In genomic region chr3:38299898-38300751, GRCm38 (mm10) we compare ENCODE assay signal across 9 mouse cellular contexts.
A peak's percentile ranks its signal among the peaks of the same experiment; 100 is the strongest.
DNase-seq lines count a peak whose midpoint lies in the region; ATAC-seq lines count a peak whose summit lies in the region.
"Had no signal": no experiment of that assay in that cellular context is flagged by ENCODE, and none has a peak within 500 bp of the region (broad histone marks: within the 10 kb centered on the region; RNA-seq: fewer than 3 reads in every experiment).

No protein-coding gene starts in this region.

- H3K4me3 ChIP-seq in midbrain, embryonic 15.5 days, result no peak overlapping the region
- no peak overlapping the region for H3K4me3 ChIP-seq in midbrain, embryonic 13.5 days (replicated peaks)
- no peak overlapping the region for H3K4me3 ChIP-seq in neural tube, embryonic 15.5 days (replicated peaks)
- H3K4me3 ChIP-seq: embryonic facial prominence, embryonic 13.5 days had no signal

- H3K36me3 ChIP-seq in midbrain, embryonic 15.5 days (replicated peaks), result no peaks in the 10 kb centered on the region
- no peaks in the 10 kb centered on the region for H3K36me3 ChIP-seq in midbrain, embryonic 13.5 days
- H3K36me3 ChIP-seq in neural tube, embryonic 15.5 days, result no peaks in the 10 kb centered on the region
- H3K36me3 ChIP-seq: embryonic facial prominence, embryonic 13.5 days had no signal

- peak; percentile 24 to 36 for DNase-seq in heart, adult 18-20 months
- DNase-seq in heart, adult 8-10 months (ENCODE audit: low spot score), result no peak
- peak; percentile 17 to 23 for DNase-seq in kidney, postnatal 36 days
- DNase-seq in right cerebral cortex, adult 2 months (ENCODE audit: low spot score in 2 of 2), result no peak
- no peak for DNase-seq in cerebellum, postnatal 36 days

- no peaks in the 10 kb centered on the region for H3K9me3 ChIP-seq in midbrain, embryonic 15.5 days
- no peaks in the 10 kb centered on the region for H3K9me3 ChIP-seq in midbrain, embryonic 13.5 days
- no peaks in the 10 kb centered on the region for H3K9me3 ChIP-seq in neural tube, embryonic 15.5 days (replicated peaks)
- H3K9me3 ChIP-seq: embryonic facial prominence, embryonic 13.5 days had no signal

- ATAC-seq in midbrain, embryonic 15.5 days (replicated peaks), result no peak
- ATAC-seq in midbrain, embryonic 13.5 days, result no peak
- ATAC-seq in neural tube, embryonic 15.5 days (ENCODE audit: low FRiP score), result peak; percentile 35; the same call in 1 of the 2 replicates

- peak overlapping the region; percentile 5; the same call in 1 of the 2 replicates for H3K27ac ChIP-seq in midbrain, embryonic 15.5 days
- H3K27ac ChIP-seq in midbrain, embryonic 13.5 days, result no peak overlapping the region
- 0 out of 2 replicates have a peak overlapping the region, but pooled peaks have one; percentile 15 for H3K27ac ChIP-seq in neural tube, embryonic 15.5 days (replicated peaks)
- H3K27ac ChIP-seq: embryonic facial prominence, embryonic 13.5 days had no signal

- 0 out of 2 replicates have a peak, but pooled peaks cover 4% of the 10 kb centered on the region for H3K4me1 ChIP-seq in midbrain, embryonic 15.5 days
- peaks cover 10% of the 10 kb centered on the region for H3K4me1 ChIP-seq in midbrain, embryonic 13.5 days (replicated peaks)
- H3K4me1 ChIP-seq in neural tube, embryonic 15.5 days, result peaks cover 9% of the 10 kb centered on the region; the same call in 1 of the 2 replicates

- 76% methylated on average over 11 of the region's 11 CpGs for WGBS in midbrain, embryonic 15.5 days
- WGBS in midbrain, embryonic 13.5 days, result 79% methylated on average over 11 of the region's 11 CpGs
- 80% methylated on average over 11 of the region's 11 CpGs for WGBS in neural tube, embryonic 15.5 days

- H3K4me2 ChIP-seq in midbrain, embryonic 15.5 days, result no peak overlapping the region
- H3K4me2 ChIP-seq in midbrain, embryonic 13.5 days (replicated peaks), result no peak overlapping the region
- H3K4me2 ChIP-seq in neural tube, embryonic 15.5 days, result no peak overlapping the region
- H3K4me2 ChIP-seq: embryonic facial prominence, embryonic 13.5 days had no signal

- no peak overlapping the region for H3K9ac ChIP-seq in midbrain, embryonic 15.5 days
- H3K9ac ChIP-seq in midbrain, embryonic 13.5 days (replicated peaks), result no peak overlapping the region
- no peak overlapping the region for H3K9ac ChIP-seq in neural tube, embryonic 15.5 days (replicated peaks)
- H3K9ac ChIP-seq: embryonic facial prominence, embryonic 13.5 days had no signal

- no peaks in the 10 kb centered on the region for H3K27me3 ChIP-seq in midbrain, embryonic 15.5 days (replicated peaks)
- H3K27me3 ChIP-seq in midbrain, embryonic 13.5 days, result no peaks in the 10 kb centered on the region
- no peaks in the 10 kb centered on the region for H3K27me3 ChIP-seq in neural tube, embryonic 15.5 days (replicated peaks)
- H3K27me3 ChIP-seq: embryonic facial prominence, embryonic 13.5 days had no signal

Comparison
In these comparisons a context has a peak if more than half of its experiments do, and no peak if none do; other contexts are left out.
1. DNase-seq: peak in heart, adult 18-20 months (2 of 2) and kidney, postnatal 36 days (2 of 2); none in heart, adult 8-10 months (single experiment), right cerebral cortex, adult 2 months (0 of 2) and cerebellum, postnatal 36 days (0 of 2).